Mouse (Mus musculus) yolk sac, embryonic 10.5 days (tissue): ENCODE measurements at regions not wholly inside any gene's neighbourhood (a gene's known extent, or its start where the extent isn't known, plus 50 kb on each side); places are given as distances from the start of the nearest gene placed in this dataset.

ENCODE experiments used
- DNase-seq: peaks from one replicate; pipeline ENCODE4 v3.0.0-alpha.2; 2017; ENCODE audit warnings: low spot score

GRCm38 (mm10) chr12:25895691-25896090, 519.4 kb downstream of the Rnf144a start:
- no peak for DNase-seq

- DNase-seq = no peak
These were observed 523.5 kb downstream of the Rnf144a start for GRCm38 (mm10) chr12:25891391-25892167.

DNA sequence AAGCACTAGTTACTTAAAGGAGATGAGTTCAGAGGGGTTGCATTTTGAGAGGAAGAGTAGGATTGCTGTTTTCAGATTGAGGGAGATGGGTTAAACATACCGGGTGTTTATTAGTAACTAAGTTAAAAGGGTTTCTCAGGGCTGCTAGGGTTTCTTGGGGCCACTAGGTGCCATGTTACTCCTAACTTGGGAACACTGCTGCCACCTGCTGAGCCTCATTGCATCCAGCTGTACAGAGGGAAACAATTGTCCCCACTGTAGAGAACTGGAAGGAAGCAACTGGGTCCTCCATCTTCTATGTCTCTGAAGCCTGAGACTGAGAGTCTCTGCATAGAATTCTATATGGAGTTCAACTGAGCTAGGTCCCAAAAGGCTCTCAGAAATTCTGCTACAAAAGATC, 524.3 kb downstream of the Rnf144a start:
- DNase-seq = no peak

DNA sequence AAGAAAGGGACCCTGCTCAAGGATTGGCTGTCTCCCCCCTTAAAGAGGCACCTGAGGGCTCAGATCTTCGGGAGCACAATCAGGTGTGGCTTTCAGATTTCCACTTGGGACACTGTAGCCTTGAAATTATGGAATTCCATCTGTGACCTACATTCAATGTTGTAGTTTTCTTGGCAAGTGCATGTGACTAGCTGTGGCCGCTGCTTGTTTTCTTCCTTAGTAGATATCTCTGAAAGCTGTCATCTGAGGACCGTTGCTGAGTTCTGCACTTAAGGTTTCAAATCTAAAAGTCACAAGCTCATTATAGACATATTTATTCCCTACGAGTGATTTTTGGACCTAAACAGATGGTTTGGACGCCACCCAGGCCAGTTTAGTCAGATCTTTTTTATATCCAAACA, 531.3 kb downstream of the Rnf144a start:
- no peak for DNase-seq

- no peak for DNase-seq
These were observed 543.2 kb downstream of the Rnf144a start for GRCm38 (mm10) chr12:25871816-25872215.

DNA sequence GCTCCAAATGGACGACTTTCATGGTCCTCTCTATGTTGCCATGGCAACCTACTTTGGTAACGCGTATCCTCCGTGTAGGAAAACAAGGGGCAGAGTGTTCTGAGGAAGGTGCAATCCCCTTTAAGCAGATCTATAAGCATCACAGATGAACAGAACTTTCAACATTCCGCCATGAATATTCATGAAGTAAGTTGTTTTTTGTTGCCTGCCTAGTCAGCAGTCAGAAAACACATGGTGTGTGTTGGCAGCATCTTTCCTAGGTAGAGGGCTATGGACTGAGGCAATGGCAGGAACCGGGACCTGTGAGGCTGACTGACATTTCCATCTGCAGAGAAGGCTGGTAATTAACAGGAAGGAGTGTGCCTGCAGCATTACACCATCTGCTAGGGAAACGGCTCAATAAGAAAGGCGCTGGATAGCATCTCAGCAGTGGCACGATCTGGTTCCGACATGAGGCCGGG, 544.0 kb downstream of the Rnf144a start:
- no peak for DNase-seq

DNA sequence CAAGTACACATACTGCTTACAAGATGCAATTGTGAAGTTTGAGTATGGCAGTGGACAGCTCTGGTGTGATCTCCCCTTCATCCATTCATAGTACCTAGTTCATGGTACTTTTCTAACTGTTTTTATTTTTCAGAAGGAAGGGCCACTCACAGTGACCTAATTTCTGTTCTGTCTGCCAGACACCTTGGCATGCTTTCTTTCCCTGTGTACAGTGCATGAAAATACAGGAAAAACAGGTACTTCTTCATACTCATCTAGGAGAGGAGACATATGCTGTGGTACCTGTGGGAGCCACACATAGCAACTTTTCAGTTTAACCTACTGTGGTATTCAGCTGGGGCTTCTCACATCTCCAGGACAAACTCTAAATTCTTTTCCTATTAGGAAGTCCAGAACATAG, 545.2 kb downstream of the Rnf144a start:
- DNase-seq = no peak

DNA sequence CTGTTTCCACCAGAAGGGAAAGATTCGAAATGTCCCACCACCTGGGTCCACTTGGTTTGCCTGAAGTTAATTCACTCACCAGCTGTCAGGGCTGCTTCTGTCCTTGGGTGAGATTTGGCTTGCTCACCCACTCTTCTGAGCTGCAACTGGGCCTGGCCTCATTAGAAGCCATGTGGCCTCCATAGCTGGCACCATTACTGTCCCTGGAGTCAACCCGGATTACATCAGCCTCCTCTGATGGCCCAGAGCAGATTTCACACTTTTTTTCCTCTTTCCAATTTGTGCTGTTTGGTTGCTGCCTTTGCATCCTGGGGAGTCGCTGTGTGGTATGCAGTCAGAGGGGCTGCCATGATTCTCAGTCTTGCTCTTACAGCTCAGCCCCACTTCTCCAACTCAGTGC, 550.0 kb downstream of the Rnf144a start:
- DNase-seq = no peak

GRCm38 (mm10) chr12:25864113-25864852, 550.8 kb downstream of the Rnf144a start:
- no peak for DNase-seq

DNA sequence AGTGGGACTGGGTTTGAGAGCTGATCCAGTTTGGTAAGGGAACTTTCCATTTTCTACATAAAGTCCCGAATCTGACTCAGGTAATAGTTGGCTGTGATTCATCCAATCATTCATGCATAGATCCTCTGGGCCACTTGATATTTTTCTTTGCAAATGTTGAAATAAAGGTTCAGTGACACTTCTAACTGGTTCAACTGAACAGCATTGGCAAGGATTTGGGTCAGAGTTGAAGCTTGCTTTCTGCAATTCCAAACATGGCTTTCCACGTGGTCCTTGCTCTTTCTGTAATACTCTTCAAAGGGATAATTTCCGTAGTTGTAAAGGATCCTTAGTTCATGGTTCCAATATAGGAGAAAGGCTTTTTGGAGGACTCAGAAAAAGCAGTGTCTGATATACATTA, 554.0 kb downstream of the Rnf144a start:
- DNase-seq = no peak

DNA sequence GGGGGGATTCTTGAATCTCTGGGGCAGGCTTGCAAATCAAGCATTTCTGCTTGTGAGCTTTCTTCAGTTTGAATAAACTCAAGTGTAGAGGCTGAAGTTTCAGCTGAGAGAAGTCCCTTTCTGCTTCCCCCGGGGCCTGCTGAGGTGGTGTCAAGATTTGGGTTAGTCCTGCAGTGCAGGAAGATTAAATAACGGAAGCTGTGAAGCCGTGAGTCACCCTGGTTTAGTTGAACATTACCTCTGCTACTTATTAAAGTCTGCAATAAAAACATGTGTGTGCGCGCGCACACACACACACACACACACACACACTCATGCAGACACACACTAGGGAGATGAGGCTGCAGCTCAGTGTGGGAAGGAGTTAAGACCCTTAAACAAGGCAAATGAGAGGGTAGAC, 556.7 kb downstream of the Rnf144a start:
- no peak for DNase-seq

GRCm38 (mm10) chr12:25830057-25830456, 585.0 kb downstream of the Rnf144a start:
- DNase-seq = no peak

DNA sequence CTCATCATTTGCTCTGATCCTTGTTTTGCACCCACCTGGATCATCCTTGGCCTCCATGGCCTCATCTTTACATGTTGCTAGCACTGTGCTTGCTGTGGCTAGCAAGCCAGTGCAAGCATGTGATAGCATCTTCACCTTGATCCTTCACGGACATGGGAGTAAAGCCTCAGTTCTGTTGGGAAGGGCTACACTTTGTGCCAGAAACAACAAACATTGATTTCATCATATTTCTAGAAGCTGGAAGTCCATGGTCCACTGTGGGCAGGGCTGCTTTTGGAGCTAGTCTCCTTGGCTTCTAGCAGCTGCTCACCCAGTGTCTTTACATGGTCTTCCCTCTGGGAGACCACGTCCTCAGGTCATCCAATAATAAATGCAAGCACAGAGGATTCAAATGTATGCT, 587.1 kb downstream of the Rnf144a start:
- DNase-seq = no peak

DNA sequence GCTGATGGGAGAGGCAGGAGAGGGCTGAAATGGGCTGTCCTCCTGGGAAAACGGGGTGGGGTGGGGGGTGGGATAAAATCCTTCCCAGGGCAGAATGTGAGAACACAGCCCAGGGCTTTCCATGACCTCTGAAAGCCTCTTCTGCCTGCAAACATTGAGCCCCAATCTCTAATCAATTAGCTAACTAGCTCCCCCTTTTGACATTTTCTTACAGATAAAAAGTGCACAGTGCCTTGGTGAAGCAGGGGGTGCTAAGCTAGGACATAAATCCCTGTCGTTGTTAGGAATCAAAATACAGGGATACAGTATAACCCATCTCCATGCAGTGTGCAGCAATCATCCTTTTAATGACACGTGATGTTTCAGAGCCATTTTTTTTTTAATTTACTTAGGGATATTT, 588.1 kb downstream of the Rnf144a start:
- DNase-seq = no peak

GRCm38 (mm10) chr12:25826451-25826850, 588.6 kb downstream of the Rnf144a start:
- no peak for DNase-seq

DNA sequence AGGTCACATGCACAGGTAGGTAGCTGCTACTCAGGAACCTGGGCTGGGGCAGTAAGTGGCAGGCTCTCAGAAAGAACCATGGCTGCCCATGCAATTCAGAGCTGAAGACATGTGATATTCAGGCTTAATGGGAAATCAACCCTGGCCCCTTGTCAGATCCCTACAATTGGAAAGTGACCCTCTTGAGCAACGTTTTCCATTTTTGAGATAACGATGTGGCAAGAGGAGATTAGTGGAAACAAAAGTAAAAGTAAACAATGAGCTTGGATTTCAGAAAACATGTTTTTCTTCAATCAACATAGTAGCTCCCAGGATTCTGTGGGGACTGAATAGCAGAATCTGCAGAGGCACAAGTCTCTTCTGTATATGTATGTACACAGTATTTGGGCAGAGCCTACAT, 598.8 kb downstream of the Rnf144a start:
- no peak for DNase-seq

- no peak for DNase-seq
These were observed 620.0 kb downstream of the Rnf144a start for GRCm38 (mm10) chr12:25795092-25795491.

DNA sequence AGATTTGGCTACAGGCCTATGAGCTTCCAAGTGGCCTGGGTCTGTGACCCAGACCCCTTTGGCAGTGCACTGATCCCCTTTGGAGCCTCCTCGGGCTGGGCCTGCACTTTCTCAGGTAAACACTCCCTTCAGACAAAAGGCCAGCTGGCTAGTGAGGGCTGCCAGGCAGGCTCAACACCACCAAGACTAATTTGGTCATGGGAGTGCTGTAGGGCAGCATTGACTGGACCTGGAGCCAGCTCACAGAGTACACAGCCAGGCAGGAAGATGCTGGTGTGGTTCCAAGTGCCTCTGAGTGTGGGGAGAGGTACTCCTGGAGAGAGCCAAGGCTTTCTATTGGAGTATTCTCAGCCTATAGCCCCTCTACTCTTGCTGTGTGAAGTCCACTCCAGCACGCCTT, 620.5 kb downstream of the Rnf144a start:
- no peak for DNase-seq

DNA sequence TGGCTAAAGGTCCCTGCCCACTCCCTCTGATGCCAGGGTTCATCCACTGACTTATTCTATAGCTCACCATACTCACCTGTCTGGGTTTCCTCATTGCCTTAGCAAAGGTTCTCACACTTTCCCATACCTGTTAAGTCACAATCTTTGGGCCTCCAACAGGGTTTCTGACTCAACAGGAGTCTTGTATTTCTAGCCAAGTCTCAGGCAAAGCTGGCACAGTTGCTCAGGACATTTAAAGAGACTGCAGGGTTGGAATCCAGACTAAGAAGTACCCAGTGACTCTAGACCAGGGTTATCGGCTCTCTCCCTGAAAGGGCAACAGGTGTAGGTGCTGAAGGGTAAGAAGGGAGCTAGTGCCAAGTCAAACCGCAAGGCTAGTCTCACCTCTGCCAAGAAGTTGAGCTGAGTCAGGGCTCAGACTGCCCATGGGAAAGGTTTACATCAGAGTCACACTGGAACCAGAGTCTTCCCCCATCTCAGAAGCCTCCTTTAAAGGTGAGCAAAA, 622.4 kb downstream of the Rnf144a start:
- DNase-seq = no peak

DNA sequence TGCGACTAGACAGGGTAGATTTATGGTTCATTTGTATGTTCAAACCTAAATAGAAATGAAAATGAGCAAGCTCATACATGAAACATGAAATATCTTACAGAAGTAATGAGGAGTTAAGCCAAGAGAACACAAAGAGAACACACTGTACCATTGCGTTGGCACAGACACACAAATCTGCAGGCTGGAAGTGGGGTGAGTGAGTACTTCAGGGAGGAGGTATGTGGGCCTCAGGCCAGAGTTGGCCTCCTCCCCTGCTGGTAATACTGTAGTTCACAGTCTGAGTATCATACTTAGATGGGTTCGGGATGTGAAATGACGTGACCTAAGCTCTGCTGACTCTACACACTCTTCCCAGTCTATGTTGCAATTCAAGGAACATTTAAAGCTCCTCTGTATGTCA, 624.1 kb downstream of the Rnf144a start:
- no peak for DNase-seq

DNA sequence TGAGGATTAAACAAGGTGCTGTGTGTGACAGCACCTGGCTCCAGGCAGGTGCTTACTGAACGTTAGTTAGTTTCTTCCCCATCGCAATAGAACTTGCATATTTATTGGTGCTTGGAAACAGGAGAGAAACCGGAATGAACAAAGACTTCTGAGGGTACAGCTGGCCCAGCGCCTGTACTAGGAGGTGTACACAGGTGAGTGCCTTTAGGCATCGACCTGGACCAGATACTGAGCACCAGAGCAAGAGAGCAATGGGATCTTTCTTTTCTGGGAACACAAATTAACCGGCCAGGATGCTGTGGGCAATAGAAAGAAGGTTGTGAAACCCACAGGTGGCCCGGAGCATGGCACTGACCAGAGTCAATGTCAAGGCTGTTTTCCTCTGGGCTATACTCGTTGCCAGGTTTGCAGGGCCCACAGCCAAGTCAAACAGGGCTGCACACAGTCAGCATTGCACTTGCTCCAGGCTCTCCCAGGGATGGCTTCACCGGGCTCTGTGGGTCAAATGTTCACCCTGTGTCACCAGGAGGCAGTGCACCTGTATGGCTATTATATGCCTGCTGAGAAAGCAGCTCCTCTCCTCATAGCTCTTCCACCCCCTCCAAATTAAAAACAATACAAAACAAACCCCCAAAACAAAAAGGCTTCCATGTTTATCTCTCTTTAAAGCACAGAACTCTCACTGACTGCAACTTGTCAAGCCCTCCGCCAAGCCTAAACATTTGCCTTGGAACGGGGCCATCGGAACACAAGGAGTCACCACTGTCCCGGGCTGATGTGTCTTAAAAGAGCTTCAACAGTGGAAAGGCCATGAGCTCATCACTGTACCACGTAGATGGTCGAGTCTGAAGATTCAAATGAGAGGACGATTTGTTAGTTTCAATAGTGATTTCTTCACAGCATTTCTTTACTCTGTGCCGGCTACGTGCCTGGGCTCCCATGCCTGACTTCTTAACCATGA, 629.1 kb downstream of the Rnf144a start:
- no peak for DNase-seq

- DNase-seq = no peak
These were observed 630.7 kb downstream of the Rnf144a start for GRCm38 (mm10) chr12:25784401-25784800.
